Mouse (Mus musculus) erythroblast, embryonic 14.5 days (primary cell): ENCODE data around the gene Zfp81.

ENCODE experiments used
- GATA1 ChIP-seq: IDR thresholded peaks from 2 replicates; pipeline ENCODE4 v1.6.1; 2012; ENCODE audit warnings: low read length, inconsistent platforms, mixed read lengths
- TAL1 ChIP-seq: IDR thresholded peaks from 3 replicates; pipeline ENCODE4 v1.6.1; 2012; ENCODE audit warnings: low read length, inconsistent platforms, mixed read lengths

DNA sequence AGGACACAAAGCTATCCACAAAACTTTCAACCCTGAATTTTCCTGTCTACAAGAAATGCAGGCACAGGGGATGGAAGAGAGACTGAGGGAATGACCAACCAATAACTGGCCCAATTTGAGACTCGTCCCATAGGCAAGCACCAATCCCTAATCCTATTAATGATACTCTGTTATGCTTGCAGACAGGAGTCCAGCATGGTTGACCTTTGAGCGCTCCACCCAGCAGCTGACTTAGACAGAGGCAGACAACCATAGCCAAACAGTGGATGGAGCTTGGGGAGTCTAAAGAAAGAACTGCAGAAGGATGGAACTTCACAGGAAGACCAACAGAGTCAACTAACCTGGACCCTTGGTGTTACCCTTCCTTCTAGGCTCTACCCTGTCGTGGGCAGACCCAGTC lies 14.1 kb upstream of the Zfp81 start:
- TF ChIP-seq GATA1 (no peak), TAL1 (no peak)
